Mouse (Mus musculus) layer of hippocampus, adult 18-20 months (tissue): ENCODE measurements at regions not wholly inside any gene's neighbourhood (a gene's known extent, or its start where the extent isn't known, plus 50 kb on each side); places are given as distances from the start of the nearest gene placed in this dataset.

Experiments used
- DNase-seq, 2 experiments: peaks; one replicate each; pipeline ENCODE4 v3.0.0; 2022; ENCODE audit warnings: low spot score in 2 of 2

GRCm38 (mm10) chr17:75756487-75756886 is 204.7 kb upstream of the Fam98a start:
- no peak for DNase-seq

- no peak for DNase-seq
Measured at GRCm38 (mm10) chr17:75716458-75716857, 164.7 kb upstream of the Fam98a start.

- no peak for DNase-seq
Measured at GRCm38 (mm10) chr17:75714578-75714977, 162.8 kb upstream of the Fam98a start.

- DNase-seq, result no peak
Measured at GRCm38 (mm10) chr17:75714059-75714458, 162.3 kb upstream of the Fam98a start.

- no peak for DNase-seq
Measured at GRCm38 (mm10) chr17:75707687-75708086, 155.9 kb upstream of the Fam98a start.

- DNase-seq, result no peak
Measured at GRCm38 (mm10) chr17:75705357-75705756, 153.6 kb upstream of the Fam98a start.

GRCm38 (mm10) chr17:75703865-75704264 is 152.1 kb upstream of the Fam98a start:
- DNase-seq, result no peak

GRCm38 (mm10) chr17:75696729-75697103 is 145.0 kb upstream of the Fam98a start:
- no peak for DNase-seq

- no peak for DNase-seq
Measured at GRCm38 (mm10) chr17:75696103-75696728, 144.5 kb upstream of the Fam98a start.

- DNase-seq, result no peak
Measured at GRCm38 (mm10) chr17:75685927-75686326, 134.2 kb upstream of the Fam98a start.

- no peak for DNase-seq
Measured at GRCm38 (mm10) chr17:75646982-75647381, 95.2 kb upstream of the Fam98a start.

GRCm38 (mm10) chr17:75644698-75645097 is 93.0 kb upstream of the Fam98a start:
- no peak for DNase-seq

GRCm38 (mm10) chr17:75642311-75642710 is 90.6 kb upstream of the Fam98a start:
- no peak for DNase-seq

- no peak for DNase-seq
Measured at GRCm38 (mm10) chr17:75641010-75641498, 89.3 kb upstream of the Fam98a start.

GRCm38 (mm10) chr17:75640575-75640974 is 88.8 kb upstream of the Fam98a start:
- DNase-seq, result no peak

- DNase-seq, result peak in 1 of 2 experiments; percentile 13
Measured at GRCm38 (mm10) chr17:75629857-75630256, 78.1 kb upstream of the Fam98a start.

- no peak for DNase-seq
Measured at GRCm38 (mm10) chr17:75619472-75619871, 67.7 kb upstream of the Fam98a start.

- DNase-seq, result no peak
Measured at GRCm38 (mm10) chr17:75618514-75618913, 66.8 kb upstream of the Fam98a start.

GRCm38 (mm10) chr17:75617280-75617679 is 65.5 kb upstream of the Fam98a start:
- DNase-seq, result peak; percentile 3 to 61

GRCm38 (mm10) chr17:75615335-75615734 is 63.6 kb upstream of the Fam98a start:
- DNase-seq, result no peak

- no peak for DNase-seq
Measured at GRCm38 (mm10) chr17:75603417-75604086, 51.8 kb upstream of the Fam98a start.
